Mouse (Mus musculus): ENCODE results near the gene Syf2. TPM values are rescaled to one million over a fixed set of nuclear protein-coding genes. Genes with fewer than 3 reads are reported as not detected.

Gene Syf2
- polyA plus RNA-seq, 1 experiment: 97.3 TPM

DNA sequence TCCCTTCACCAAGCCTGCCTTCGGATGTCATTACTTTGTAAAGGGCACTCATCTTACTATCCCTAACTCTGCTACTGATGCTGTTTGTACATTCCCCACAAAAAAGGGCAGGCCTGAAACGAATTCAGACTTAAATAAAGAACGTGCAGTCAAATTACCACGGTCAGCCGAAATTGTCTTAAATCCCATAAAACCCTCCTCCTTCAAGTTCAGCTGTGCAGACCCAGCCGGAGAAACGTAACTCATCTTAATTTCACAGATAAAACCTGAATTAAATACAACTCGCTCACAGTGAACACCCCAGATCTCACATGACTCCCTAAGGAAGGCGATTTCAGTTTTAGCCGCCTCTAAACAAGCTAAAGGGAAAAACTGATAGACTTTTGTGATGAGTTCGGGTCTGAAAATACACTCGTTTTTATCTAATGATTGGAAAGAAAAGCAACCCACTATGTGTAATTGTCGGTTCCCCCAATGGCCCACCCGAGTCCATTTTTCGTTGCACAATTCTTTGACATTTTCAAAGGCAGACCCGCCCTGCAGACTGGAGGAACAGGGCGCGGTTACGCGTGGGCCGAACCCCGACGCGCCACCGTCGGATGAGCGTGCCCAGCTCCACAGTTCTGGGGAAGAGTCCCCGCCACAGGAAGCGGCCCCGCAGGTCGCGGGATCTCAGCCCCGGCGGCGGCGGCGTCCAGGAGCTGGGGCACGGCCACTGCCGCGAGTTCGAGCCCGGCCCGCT lies 16.4 kb upstream of the Syf2 start:
- peak overlapping the region; percentile 82 for H3K27ac ChIP-seq (ENCODE audit: insufficient read depth, low read depth, low read length)
- H3K4me1 ChIP-seq (ENCODE audit: control insufficient read depth, insufficient read depth, low read length): peaks cover 40% of the 10 kb centered on the region
- H3K4me3 ChIP-seq (ENCODE audit: insufficient read depth, low read length): peak overlapping the region; percentile 72
- TF ChIP-seq POLR2A (IDR thresholded peaks at IDR 0.05; ENCODE audit: borderline replicate concordance, low read depth, low read length) (no peak), CTCF (IDR thresholded peaks at IDR 0.05; ENCODE audit: low read depth, low read length) (no peak)

DNA sequence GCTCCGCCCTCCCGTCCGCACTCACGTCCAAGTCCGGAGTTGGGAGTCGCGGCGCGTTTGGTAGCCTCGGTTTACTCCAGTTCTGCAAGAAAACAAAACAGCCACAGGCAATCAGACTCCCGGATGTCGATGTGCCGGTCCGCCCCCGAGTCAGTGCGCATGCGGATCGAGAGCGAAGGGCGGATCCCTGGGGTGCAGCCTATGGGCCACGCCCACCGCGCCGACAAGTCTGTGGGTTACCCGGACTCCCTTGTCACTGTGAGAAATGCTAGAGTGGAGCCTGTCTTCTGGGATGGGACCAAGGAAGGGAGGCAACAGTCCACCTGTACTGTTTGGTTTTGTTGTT lies 15.9 kb upstream of the Syf2 start, which contains the start of gene Tmem50a:
Gene Tmem50a, minus strand, starts transcription at position 161 of the 346 bp plus-strand sequence.
- TF ChIP-seq CTCF (IDR thresholded peaks at IDR 0.05; ENCODE audit: low read depth, low read length) (no peak), POLR2A (IDR thresholded peaks at IDR 0.05; ENCODE audit: borderline replicate concordance, low read depth, low read length) (no peak)
- H3K4me3 ChIP-seq (ENCODE audit: insufficient read depth, low read length): peak within 1 kb of the TSS; percentile 72
- H3K4me1 ChIP-seq (ENCODE audit: control insufficient read depth, insufficient read depth, low read length): peaks cover 43% of the 10 kb centered on the region
- H3K27ac ChIP-seq (ENCODE audit: insufficient read depth, low read depth, low read length): peak within 1 kb of the TSS; percentile 82

DNA sequence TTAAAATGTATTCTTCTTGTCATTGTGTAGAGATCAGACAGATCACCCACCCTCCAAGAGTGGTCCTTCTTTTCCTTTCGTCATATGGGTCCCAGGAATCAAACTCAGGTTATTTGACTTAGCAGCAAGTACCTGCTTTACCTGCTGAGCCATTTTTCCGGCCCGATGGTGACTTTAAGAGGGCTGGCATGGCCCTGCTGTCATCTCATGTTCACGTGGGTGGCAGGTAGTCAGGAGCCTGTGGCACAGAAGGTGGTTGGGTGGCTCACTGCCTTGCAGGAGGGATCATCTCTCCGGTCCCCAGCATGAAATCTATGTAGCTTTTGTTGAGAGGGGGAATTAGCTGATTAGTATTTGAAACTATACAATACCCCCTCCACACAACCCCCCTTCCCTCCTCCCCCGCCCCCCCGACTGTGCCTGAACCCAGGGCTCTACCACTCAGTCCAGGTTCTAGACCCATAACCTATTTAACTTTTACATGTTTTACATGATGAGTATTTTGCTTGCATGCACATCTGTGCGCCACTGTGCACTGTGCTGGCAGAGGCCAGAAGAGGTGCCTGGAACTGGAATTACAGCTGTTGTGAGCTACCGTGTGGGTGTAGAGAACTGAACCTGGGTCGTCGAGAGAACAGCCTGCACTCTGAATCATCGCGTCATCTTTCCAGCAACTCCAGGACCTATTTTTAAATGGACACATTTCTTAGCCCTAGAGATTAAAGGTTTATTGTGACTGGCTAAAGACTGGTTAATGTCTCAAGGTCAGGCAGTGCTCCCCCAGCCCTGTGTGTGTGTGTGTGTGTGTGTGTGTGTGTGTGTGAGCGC lies 15.3 kb upstream of the Syf2 start:
- peak overlapping the region; percentile 72 for H3K4me3 ChIP-seq (ENCODE audit: insufficient read depth, low read length)

DNA sequence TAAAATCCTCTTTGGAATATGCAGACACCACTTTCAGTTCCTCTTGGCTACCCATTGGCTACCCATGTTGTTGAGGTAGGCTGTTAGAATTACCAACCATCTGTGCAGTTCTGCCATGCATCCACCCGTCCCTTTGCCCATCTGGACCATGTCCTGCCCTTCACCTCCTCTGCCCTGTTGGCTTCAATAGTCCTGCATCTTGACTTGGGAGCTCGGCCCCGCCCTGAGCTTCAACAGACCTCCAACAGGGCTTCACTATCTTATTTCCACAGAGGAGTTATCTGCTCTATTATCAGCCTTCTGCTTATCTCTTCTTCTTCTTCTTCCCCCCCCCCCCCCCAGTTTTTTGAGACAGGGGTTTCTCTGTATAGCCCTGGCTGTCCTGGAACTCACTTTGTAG lies 13.5 kb upstream of the Syf2 start:
- Histone ChIP-seq H3K4me3 (ENCODE audit: insufficient read depth, low read length) (no peak overlapping the region), H3K27ac (ENCODE audit: insufficient read depth, low read depth, low read length) (peak overlapping the region; percentile 3; the same call in 1 of the 2 replicates), H3K4me1 (ENCODE audit: control insufficient read depth, insufficient read depth, low read length) (peaks cover 59% of the 10 kb centered on the region)
- no peak for TF ChIP-seq CTCF (IDR thresholded peaks at IDR 0.05; ENCODE audit: low read depth, low read length)
- TF ChIP-seq POLR2A (IDR thresholded peaks at IDR 0.05; ENCODE audit: borderline replicate concordance, low read depth, low read length): no peak

More for the DNA sequence above, 15.3 kb upstream of the Syf2 start:
- H3K4me1 ChIP-seq (ENCODE audit: control insufficient read depth, insufficient read depth, low read length): peaks cover 45% of the 10 kb centered on the region
- H3K27ac ChIP-seq (ENCODE audit: insufficient read depth, low read depth, low read length): no peak overlapping the region
- TF ChIP-seq CTCF (IDR thresholded peaks at IDR 0.05; ENCODE audit: low read depth, low read length) (no peak), POLR2A (IDR thresholded peaks at IDR 0.05; ENCODE audit: borderline replicate concordance, low read depth, low read length) (no peak)

DNA sequence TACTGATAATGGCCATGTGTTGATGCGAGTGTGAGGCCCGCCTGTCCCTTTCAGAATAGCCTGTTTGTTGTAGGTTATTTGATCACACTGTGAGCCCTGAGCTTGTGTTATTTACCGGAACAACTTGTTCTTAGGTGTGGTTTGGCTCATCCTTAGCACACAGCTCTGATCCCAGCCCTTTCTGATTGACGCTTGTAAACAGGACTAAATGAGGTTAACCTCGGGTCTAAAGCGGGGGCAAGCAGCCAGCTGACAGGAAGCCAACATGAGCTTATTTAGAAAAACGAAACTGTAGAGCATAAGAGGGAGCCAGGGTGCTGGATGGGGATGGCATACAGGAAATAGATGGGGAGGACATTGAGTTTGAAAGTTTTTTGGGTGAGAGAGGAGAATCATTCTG lies 12.3 kb upstream of the Syf2 start:
- Histone ChIP-seq H3K27ac (ENCODE audit: insufficient read depth, low read depth, low read length) (peak overlapping the region; percentile 23), H3K4me1 (ENCODE audit: control insufficient read depth, insufficient read depth, low read length) (peaks cover 61% of the 10 kb centered on the region), H3K4me3 (ENCODE audit: insufficient read depth, low read length) (no peak overlapping the region)
- TF ChIP-seq POLR2A (IDR thresholded peaks at IDR 0.05; ENCODE audit: borderline replicate concordance, low read depth, low read length): no peak
- TF ChIP-seq CTCF (IDR thresholded peaks at IDR 0.05; ENCODE audit: low read depth, low read length): no peak

DNA sequence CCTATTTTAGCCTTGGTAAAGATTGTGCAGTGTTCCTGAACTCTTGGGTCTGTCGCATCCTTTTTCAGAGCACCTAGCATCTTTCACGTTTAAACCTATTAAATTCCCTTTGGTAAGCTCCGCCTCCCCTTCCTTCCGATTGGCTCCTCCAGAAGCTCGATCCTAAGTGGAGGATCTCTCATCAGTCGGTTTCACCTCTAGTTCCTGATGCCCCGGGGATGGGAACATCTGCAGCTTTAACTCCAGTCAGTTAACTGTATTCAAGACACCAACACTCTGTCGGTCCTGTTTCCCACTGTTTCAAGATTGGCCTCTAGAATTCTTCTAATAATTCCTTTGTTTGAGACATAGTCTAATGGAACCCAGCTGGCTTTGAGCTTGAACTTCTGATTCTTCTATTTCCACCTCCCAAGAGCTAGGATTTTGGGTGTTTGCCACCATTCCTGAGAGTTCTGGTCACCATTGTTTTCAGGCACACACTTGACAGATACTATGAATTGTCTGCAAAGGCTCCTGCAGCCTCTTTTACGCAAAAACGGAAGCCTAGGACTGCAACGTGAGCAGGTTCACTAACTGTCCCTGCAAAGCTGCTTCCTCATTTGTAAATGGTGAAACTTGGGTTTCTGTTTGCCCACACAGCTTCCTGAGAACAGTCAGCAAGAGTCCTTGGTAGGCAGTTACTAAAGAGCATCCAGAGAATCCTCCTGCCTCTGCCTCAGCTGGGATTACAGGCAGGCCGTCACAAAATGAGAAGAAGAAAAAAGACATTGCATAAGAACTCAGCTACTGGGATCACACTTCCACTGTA lies 10.8 kb upstream of the Syf2 start:
- Histone ChIP-seq H3K4me3 (ENCODE audit: insufficient read depth, low read length) (peak overlapping the region; percentile 38), H3K4me1 (ENCODE audit: control insufficient read depth, insufficient read depth, low read length) (peaks cover 61% of the 10 kb centered on the region), H3K27ac (ENCODE audit: insufficient read depth, low read depth, low read length) (peak overlapping the region; percentile 94)
- TF ChIP-seq CTCF (IDR thresholded peaks at IDR 0.05; ENCODE audit: low read depth, low read length) (no peak), POLR2A (IDR thresholded peaks at IDR 0.05; ENCODE audit: borderline replicate concordance, low read depth, low read length) (no peak)

DNA sequence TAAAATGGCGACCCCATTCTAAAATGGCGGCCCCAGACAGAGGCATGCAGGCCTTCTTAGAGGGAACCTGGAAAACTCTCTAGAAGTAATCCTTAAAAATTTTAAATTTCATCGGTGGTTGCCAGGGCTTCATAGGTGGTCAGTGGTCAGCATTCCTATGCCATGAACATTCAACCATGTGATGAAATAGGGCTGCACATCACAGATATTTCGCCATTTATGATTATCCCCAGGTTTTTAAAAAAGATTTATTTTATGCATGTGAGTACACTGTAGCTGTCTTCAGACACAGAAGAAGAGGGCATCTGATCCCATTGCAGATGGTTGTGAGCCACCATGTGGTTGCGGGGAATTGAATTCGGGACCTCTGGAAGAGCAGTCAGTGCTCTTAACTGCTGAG lies 10.1 kb upstream of the Syf2 start:
- TF ChIP-seq CTCF (IDR thresholded peaks at IDR 0.05; ENCODE audit: low read depth, low read length) (no peak), POLR2A (IDR thresholded peaks at IDR 0.05; ENCODE audit: borderline replicate concordance, low read depth, low read length) (no peak)
- H3K4me3 ChIP-seq (ENCODE audit: insufficient read depth, low read length): no peak overlapping the region
- H3K4me1 ChIP-seq (ENCODE audit: control insufficient read depth, insufficient read depth, low read length): peaks cover 55% of the 10 kb centered on the region
- H3K27ac ChIP-seq (ENCODE audit: insufficient read depth, low read depth, low read length): peak overlapping the region; percentile 90

DNA sequence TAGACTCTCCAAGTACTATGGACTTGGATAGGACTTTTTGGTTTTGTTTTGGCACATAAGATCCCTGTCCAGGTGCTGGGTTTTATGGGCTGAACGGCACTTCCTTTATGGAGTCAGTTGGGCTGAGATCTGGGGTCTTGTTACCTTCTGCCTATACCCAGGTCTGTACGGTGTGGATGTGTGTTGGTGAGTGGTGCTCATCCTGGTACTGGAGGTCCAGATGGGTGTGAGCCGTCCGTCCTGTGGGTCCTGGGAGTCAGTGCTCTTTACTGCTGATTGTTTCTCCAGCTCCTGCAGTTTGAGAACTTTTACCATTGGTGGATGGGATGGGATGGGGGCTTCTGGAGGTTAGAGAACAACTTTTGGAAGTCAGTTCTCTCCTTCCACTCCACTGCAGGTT lies 9.0 kb upstream of the Syf2 start:
- TF ChIP-seq POLR2A (IDR thresholded peaks at IDR 0.05; ENCODE audit: borderline replicate concordance, low read depth, low read length) (no peak), CTCF (IDR thresholded peaks at IDR 0.05; ENCODE audit: low read depth, low read length) (no peak)
- H3K4me1 ChIP-seq (ENCODE audit: control insufficient read depth, insufficient read depth, low read length): peaks cover 46% of the 10 kb centered on the region
- no peak overlapping the region for H3K4me3 ChIP-seq (ENCODE audit: insufficient read depth, low read length)
- H3K27ac ChIP-seq (ENCODE audit: insufficient read depth, low read depth, low read length): peak overlapping the region; percentile 90

DNA sequence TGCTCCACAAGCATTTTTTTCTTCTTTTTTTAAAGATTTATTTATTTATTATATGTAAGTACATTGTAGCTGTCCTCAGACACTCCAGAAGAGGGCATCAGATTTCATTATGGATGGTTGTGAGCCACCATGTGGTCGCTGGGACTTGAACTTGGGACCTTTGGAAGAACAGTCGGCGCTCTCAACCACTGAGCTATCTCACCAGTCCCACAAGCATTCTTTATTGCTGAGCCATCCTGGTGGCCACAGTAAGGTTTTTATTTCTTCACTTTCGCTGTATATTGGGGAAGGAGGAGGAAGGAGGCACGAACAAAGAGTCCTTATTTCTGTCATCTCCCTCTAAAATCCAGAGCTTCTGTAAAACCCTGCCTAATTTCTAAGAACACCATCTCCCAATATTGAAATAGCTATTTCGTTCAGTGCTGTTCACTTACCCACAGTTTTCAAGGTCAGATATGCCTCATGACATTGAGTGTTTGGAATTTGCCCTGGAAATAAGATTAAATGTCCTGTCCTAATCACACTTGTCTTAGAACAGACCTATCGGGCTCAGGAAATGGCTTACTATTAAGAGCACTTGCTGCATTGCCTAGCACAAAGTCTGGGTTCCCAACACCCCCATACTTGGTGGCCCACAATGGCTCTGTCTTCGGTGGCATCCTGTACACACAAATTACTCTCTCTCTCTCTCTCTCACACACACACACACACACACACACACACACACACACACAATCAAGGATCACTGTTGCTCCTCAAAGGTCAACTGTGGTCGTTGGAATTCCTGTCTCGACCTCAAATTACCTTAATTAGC lies 8.4 kb upstream of the Syf2 start:
- H3K4me3 ChIP-seq (ENCODE audit: insufficient read depth, low read length): peak overlapping the region; percentile 71
- H3K27ac ChIP-seq (ENCODE audit: insufficient read depth, low read depth, low read length): peak overlapping the region; percentile 99
- TF ChIP-seq POLR2A (IDR thresholded peaks at IDR 0.05; ENCODE audit: borderline replicate concordance, low read depth, low read length) (no peak), CTCF (IDR thresholded peaks at IDR 0.05; ENCODE audit: low read depth, low read length) (no peak)
- H3K4me1 ChIP-seq (ENCODE audit: control insufficient read depth, insufficient read depth, low read length): peaks cover 44% of the 10 kb centered on the region
